Mouse (Mus musculus): ENCODE results near the gene Rfx1. TPM values are rescaled to one million over a fixed set of nuclear protein-coding genes. Genes with fewer than 3 reads are reported as not detected.

The Rfx1 gene
- polyA plus RNA-seq, 2 experiments = 9.8 to 30.4 TPM

DNA sequence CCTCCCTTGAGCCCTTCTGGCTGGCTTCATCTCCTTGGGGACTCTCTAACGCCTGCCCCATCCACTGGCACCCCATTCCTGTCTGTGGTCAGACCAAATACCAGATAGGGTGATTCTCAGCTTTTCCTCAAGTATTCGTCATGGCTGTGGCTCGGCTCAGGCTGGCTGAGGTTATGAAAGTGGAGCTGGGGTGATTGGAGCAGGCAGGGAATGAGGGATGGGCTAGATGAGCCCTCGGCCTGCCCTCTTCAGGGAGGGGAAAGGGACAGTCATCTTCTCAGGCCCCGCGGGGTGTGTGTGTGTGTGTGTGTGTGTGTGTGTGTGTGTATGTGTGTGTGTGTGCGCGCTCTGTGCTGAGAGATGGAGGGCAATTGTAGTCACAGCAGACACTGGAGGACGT is 59.0 kb downstream of the Rfx1 start, which contains the start of gene Podnl1:
Gene Podnl1, plus strand, starts transcription at position 334 of the 400 bp plus-strand sequence.
- DNase-seq (ENCODE audit: low spot score) (no peak), ATAC-seq (ENCODE audit: low FRiP score, low read depth) (no peak)
- Histone ChIP-seq H3K4me2 (replicated peaks; ENCODE audit: low read depth, low read length, severe bottlenecking) (no peak within 1 kb of the TSS), H3K4me1 (ENCODE audit: control insufficient read depth, insufficient read depth, low read length) (peaks cover 14% of the 10 kb centered on the region; the same call in 1 of the 2 replicates), H3K4me3 (replicated peaks; ENCODE audit: low read length) (no peak within 1 kb of the TSS), H3K27me3 (ENCODE audit: control insufficient read depth, insufficient read depth, low read length) (no peaks in the 10 kb centered on the region), H3K9ac (ENCODE audit: low read depth, low read length, severe bottlenecking) (no peak within 1 kb of the TSS), H3K36me3 (ENCODE audit: control insufficient read depth, insufficient read depth, low read length) (no peaks in the 10 kb centered on the region), H3K27ac (replicated peaks; ENCODE audit: low read depth, low read length) (0 out of 2 replicates have a peak within 1 kb of the TSS, but pooled peaks have one; percentile 5), H3K9me3 (ENCODE audit: control insufficient read depth, low read length) (no peaks in the 10 kb centered on the region)
- no peak for TF ChIP-seq POLR2A (IDR thresholded peaks at IDR 0.05; ENCODE audit: borderline replicate concordance, extremely low read depth, insufficient read depth, insufficient read length)
- 51% methylated on average over 7 of the region's 9 CpGs for WGBS

GRCm38 (mm10) chr8:84126742-84127141 is 60.1 kb downstream of the Rfx1 start:
- DNase-seq (ENCODE audit: low spot score) (no peak), ATAC-seq (ENCODE audit: low FRiP score, low read depth) (no peak)
- H3K4me3 ChIP-seq (replicated peaks; ENCODE audit: low read length) = no peak overlapping the region
- H3K27me3 ChIP-seq (ENCODE audit: control insufficient read depth, insufficient read depth, low read length) = no peaks in the 10 kb centered on the region
- H3K4me1 ChIP-seq (ENCODE audit: control insufficient read depth, insufficient read depth, low read length) = peaks cover 16% of the 10 kb centered on the region; the same call in 1 of the 2 replicates
- H3K9me3 ChIP-seq (ENCODE audit: control insufficient read depth, low read length) = no peaks in the 10 kb centered on the region
- WGBS = 69% methylated on average over 2 of the region's 2 CpGs
- H3K4me2 ChIP-seq (replicated peaks; ENCODE audit: low read depth, low read length, severe bottlenecking) = no peak overlapping the region
- 0 out of 2 replicates have a peak overlapping the region, but pooled peaks have one; percentile 5 for H3K27ac ChIP-seq (replicated peaks; ENCODE audit: low read depth, low read length)
- peaks cover 2% of the 10 kb centered on the region for H3K36me3 ChIP-seq (ENCODE audit: control insufficient read depth, insufficient read depth, low read length)
- TF ChIP-seq POLR2A (IDR thresholded peaks at IDR 0.05; ENCODE audit: borderline replicate concordance, extremely low read depth, insufficient read depth, insufficient read length) = no peak
- H3K9ac ChIP-seq (ENCODE audit: low read depth, low read length, severe bottlenecking) = 0 out of 2 replicates have a peak overlapping the region, but pooled peaks have one; percentile 17

DNA sequence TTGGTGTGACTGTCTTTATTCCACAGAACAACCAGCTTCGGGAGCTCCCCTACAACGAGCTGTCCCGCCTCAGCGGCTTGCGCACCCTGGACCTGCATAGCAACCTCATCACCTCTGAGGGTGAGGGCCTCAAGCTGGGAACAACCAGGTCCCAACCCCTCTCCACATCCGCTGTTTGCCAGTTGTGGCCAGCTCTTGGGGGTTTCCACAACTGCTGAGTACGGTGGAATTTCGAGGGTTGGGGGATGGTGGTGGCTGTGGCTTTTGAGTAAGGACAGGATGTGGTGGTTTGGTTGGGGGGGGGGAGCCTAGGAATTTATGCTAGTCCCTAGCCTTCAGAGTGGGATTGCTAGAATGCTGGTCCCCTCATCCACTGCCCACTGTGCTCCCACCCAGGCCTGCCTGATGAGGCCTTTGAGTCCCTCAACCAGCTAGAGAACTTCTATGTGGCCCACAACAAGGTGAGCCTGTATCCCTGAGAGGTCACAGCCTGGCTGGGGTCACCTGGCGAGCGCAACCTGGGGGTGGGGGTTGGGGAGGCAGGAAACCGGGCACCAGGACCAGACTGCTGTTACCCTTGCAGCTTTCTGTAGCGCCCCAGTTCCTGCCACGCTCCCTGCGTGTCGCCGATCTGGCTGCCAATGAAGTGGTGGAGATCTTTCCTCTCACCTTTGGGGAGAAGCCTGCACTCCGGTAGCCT is 60.7 kb downstream of the Rfx1 start:
- TF ChIP-seq POLR2A (IDR thresholded peaks at IDR 0.05; ENCODE audit: borderline replicate concordance, extremely low read depth, insufficient read depth, insufficient read length) = no peak
- DNase-seq (ENCODE audit: low spot score) (no peak), ATAC-seq (ENCODE audit: low FRiP score, low read depth) (peak; percentile 46; the same call in 1 of the 2 replicates)
- Histone ChIP-seq H3K27me3 (ENCODE audit: control insufficient read depth, insufficient read depth, low read length) (no peaks in the 10 kb centered on the region), H3K27ac (replicated peaks; ENCODE audit: low read depth, low read length) (peak overlapping the region; percentile 70), H3K4me3 (replicated peaks; ENCODE audit: low read length) (no peak overlapping the region; the same call in 1 of the 2 replicates), H3K9me3 (ENCODE audit: control insufficient read depth, low read length) (no peaks in the 10 kb centered on the region), H3K4me1 (ENCODE audit: control insufficient read depth, insufficient read depth, low read length) (peaks cover 16% of the 10 kb centered on the region; the same call in 1 of the 2 replicates), H3K4me2 (replicated peaks; ENCODE audit: low read depth, low read length, severe bottlenecking) (peak overlapping the region; percentile 25; the same call in 1 of the 2 replicates), H3K36me3 (ENCODE audit: control insufficient read depth, insufficient read depth, low read length) (peaks cover 8% of the 10 kb centered on the region), H3K9ac (ENCODE audit: low read depth, low read length, severe bottlenecking) (0 out of 2 replicates have a peak overlapping the region, but pooled peaks have one; percentile 17)
- WGBS = 52% methylated on average over 17 of the region's 17 CpGs

- no peak overlapping the region for H3K4me3 ChIP-seq (replicated peaks; ENCODE audit: low read length)
- H3K27ac ChIP-seq (replicated peaks; ENCODE audit: low read depth, low read length) = no peak overlapping the region
- ATAC-seq (ENCODE audit: low FRiP score, low read depth) (no peak), DNase-seq (ENCODE audit: low spot score) (no peak)
- no peaks in the 10 kb centered on the region for H3K9me3 ChIP-seq (ENCODE audit: control insufficient read depth, low read length)
- H3K4me1 ChIP-seq (ENCODE audit: control insufficient read depth, insufficient read depth, low read length) = peaks cover 16% of the 10 kb centered on the region; the same call in 1 of the 2 replicates
- no peak for TF ChIP-seq POLR2A (IDR thresholded peaks at IDR 0.05; ENCODE audit: borderline replicate concordance, extremely low read depth, insufficient read depth, insufficient read length)
- WGBS = 57% methylated on average over 8 of the region's 8 CpGs
- H3K4me2 ChIP-seq (replicated peaks; ENCODE audit: low read depth, low read length, severe bottlenecking) = peak overlapping the region; percentile 25; the same call in 1 of the 2 replicates
- H3K36me3 ChIP-seq (ENCODE audit: control insufficient read depth, insufficient read depth, low read length) = peaks cover 17% of the 10 kb centered on the region
- no peaks in the 10 kb centered on the region for H3K27me3 ChIP-seq (ENCODE audit: control insufficient read depth, insufficient read depth, low read length)
- no peak overlapping the region for H3K9ac ChIP-seq (ENCODE audit: low read depth, low read length, severe bottlenecking)
Observed at GRCm38 (mm10) chr8:84128277-84128676, 61.6 kb downstream of the Rfx1 start.

GRCm38 (mm10) chr8:84130806-84131205 is 64.2 kb downstream of the Rfx1 start:
- Histone ChIP-seq H3K27ac (replicated peaks; ENCODE audit: low read depth, low read length) (no peak overlapping the region), H3K36me3 (ENCODE audit: control insufficient read depth, insufficient read depth, low read length) (peaks cover 43% of the 10 kb centered on the region), H3K4me1 (ENCODE audit: control insufficient read depth, insufficient read depth, low read length) (peaks cover 16% of the 10 kb centered on the region; the same call in 1 of the 2 replicates), H3K9ac (ENCODE audit: low read depth, low read length, severe bottlenecking) (0 out of 2 replicates have a peak overlapping the region, but pooled peaks have one; percentile 21), H3K27me3 (ENCODE audit: control insufficient read depth, insufficient read depth, low read length) (no peaks in the 10 kb centered on the region), H3K4me2 (replicated peaks; ENCODE audit: low read depth, low read length, severe bottlenecking) (no peak overlapping the region), H3K9me3 (ENCODE audit: control insufficient read depth, low read length) (no peaks in the 10 kb centered on the region), H3K4me3 (replicated peaks; ENCODE audit: low read length) (no peak overlapping the region)
- ATAC-seq (ENCODE audit: low FRiP score, low read depth) (no peak), DNase-seq (ENCODE audit: low spot score) (no peak)
- no peak for TF ChIP-seq POLR2A (IDR thresholded peaks at IDR 0.05; ENCODE audit: borderline replicate concordance, extremely low read depth, insufficient read depth, insufficient read length)
- WGBS = 48% methylated on average over 30 of the region's 30 CpGs

Data from limb, embryonic 14.5 days (tissue).